Mouse (Mus musculus) cerebellum, postnatal 4 days (tissue): ENCODE data around the gene Osbpl5.
"Not testable (repeated sequence)": the region's sequence is repeated elsewhere in the genome, so short reads cannot be mapped to it uniquely, and the experiment has no call there.

Experiments
- DNase-seq, 2 experiments: peaks; one replicate each; pipeline ENCODE4 v3.0.0; 2022; ENCODE audit warnings: low spot score in 2 of 2, mixed read lengths in 1 of 2

Gene Osbpl5

DNA sequence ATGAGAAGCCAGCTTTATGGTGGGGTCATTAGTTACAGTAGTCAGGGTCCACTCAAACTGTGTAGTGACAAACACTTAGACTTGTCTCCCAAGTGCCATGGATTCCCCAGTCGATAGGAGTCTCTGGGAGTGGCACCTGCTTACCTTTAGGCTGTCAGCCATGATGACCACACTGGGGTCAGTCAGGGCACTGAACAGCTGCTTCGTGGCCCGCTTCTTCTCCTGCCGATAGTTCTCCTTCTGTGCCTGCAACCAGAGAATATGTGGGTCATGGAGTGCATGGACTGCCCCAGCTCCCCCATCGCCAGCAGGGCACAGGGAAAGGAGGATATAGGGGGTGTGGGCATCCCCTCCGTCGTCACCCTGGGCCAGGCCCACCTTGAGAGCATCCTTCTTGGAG is 47.4 kb downstream of the Osbpl5 start:
- no peak for DNase-seq

DNA sequence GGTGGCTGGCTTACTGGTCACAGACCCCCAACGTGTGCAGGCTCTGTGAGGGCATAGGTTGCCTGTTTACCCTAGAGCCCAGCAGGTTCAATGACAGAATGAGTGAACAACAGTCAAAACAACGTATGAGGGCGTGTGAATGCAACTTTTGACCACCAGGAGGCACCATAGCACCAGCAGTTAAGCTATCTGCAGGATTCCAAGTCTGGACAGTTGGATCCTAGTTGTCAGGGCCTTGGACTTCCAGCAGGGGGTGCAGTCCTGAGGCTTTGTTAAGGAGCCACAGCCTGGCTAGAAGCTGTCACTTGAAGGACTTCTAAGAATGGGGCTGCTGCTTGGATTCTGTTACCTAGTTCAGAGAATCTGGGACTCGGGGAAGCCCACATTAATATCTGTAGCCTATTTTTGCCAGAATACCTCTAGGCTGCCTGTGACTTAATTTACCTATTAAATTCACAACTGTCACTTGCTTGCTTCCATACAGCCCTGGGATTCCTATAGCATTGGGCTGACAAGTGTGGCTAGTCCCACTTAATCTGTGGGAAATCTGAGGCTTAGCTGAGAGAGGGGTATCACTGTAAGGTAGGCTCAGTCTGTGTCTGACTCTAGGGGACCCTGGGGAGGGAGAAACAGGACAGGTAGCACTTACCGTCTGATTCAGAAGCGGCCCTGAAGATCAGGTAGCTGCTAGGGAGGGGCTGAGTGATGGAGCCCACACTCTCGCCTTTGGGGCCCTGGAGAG is 49.9 kb downstream of the Osbpl5 start:
- DNase-seq: peak; percentile 91 to 96

GRCm38 (mm10) chr7:143696140-143696539 is 60.6 kb downstream of the Osbpl5 start:
- peak in 1 of 2 experiments; percentile 30 for DNase-seq

DNA sequence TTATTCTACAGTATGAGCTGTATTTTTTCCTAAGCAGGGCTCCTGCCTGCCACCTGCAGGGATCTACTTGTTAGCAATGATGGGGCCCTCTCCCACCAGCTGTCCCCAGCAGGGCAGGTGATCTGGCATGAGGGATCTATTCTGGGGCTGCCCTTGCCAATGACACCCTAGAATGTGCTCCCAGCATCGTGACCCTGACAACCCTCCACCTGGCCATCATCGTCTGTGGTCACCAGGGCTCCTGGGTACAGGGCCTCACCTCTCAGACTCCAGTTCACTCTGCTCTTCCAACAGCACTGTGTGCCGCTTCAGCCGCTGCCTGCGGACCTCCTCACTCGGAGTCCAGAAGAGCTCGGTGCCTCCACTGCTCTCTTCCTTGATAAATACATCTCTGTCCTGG is 62.2 kb downstream of the Osbpl5 start:
- no peak for DNase-seq

- DNase-seq: no peak
Observed at GRCm38 (mm10) chr7:143692746-143693510, 63.9 kb downstream of the Osbpl5 start.

DNA sequence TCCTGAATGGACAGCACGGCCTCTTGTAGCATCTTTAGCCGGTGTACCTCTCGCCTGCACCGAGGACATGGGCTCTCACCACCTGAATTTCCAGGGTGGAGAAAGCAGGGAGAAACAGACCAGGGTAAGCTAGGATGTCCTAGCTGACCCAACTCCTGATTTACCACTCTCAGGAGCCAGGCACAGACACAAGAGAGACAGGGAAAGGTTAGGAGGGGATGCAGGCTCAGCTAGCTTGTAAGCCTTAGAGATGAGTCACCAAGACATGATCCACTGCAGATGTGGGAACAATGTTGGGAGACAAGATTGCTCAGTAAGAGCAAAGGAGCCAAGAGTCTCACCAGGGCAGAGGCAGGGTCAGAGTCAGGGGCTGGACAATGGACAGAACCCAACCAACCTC is 64.9 kb downstream of the Osbpl5 start:
- peak in 1 of 2 experiments; percentile 6 for DNase-seq

DNA sequence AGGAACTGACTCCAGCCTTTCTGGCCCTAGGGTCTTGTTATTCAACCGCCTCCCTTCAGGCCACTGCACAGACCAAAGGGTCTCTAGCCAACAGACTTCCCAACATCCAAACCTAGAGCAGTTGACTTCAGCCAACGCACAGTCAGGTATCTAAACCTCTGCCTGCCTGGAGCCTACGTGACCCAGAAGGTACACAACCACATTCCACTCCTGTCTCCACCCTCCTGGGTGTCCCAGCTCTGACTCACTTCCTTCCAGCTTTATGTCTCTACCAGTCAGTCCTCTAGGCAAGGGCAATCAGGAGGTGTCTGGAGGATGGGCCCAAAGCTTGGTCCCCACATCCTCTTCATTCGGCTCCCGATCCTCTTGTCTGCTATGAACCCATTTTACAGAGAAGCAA is 65.6 kb downstream of the Osbpl5 start:
- DNase-seq: no peak

- no peak for DNase-seq
Observed at GRCm38 (mm10) chr7:143689946-143690345, 66.8 kb downstream of the Osbpl5 start.

DNA sequence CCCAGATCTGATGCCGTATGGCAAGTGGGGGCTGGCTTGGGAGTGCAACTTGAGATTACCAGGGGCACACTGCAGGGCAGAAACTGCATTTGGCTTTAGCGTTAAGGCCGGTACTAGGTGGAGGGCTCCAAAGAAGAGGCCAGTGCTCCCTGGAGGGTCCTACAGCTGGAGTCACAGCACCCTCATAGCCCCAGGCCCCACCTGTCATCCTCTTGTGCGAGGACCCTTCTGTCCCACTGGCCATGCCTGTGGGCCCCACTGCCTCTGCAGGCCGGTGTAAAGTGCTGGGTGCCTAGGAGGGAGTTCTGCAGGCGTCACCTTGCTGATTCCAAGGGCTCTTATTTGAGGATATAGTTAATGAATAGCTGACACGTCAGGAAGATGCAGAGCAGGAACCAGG is 67.3 kb downstream of the Osbpl5 start:
- DNase-seq: no peak

- DNase-seq: not testable (repeated sequence)
Observed at GRCm38 (mm10) chr7:143686676-143687075, 70.1 kb downstream of the Osbpl5 start.

DNA sequence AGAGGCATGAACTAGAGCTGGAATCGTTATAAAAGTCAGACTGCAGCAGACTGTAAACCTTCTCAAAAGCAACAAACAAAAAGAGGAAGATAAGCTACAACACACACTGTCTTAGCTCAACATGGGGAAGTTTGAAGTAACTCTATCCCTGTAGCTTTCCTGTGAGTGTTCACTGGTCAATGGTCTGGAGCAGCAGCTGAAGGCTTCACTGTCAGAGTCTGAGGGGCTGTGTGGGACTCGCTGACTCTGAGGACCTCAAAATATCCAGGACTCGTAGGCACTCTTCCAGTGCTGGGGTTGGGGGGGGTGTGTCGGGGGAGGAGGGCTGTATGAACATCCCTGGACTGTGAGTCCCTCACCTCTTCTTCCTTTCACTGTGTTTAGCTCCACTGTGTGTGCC is 70.6 kb downstream of the Osbpl5 start:
- DNase-seq: not testable (repeated sequence)

- peak in 1 of 2 experiments; percentile 38 for DNase-seq
Observed at GRCm38 (mm10) chr7:143685359-143686067, 71.3 kb downstream of the Osbpl5 start, which contains the start of gene Tnfrsf23. TSS of gene Tnfrsf23 (minus strand) at chr7:143685872.

- DNase-seq: not testable (repeated sequence)
Observed at GRCm38 (mm10) chr7:143684569-143684968, 72.2 kb downstream of the Osbpl5 start.

GRCm38 (mm10) chr7:143681566-143681965 is 75.2 kb downstream of the Osbpl5 start:
- no peak for DNase-seq

GRCm38 (mm10) chr7:143680836-143681235 is 75.9 kb downstream of the Osbpl5 start:
- DNase-seq: not testable (repeated sequence)

GRCm38 (mm10) chr7:143679650-143680049 is 77.1 kb downstream of the Osbpl5 start:
- DNase-seq: not testable (repeated sequence)

DNA sequence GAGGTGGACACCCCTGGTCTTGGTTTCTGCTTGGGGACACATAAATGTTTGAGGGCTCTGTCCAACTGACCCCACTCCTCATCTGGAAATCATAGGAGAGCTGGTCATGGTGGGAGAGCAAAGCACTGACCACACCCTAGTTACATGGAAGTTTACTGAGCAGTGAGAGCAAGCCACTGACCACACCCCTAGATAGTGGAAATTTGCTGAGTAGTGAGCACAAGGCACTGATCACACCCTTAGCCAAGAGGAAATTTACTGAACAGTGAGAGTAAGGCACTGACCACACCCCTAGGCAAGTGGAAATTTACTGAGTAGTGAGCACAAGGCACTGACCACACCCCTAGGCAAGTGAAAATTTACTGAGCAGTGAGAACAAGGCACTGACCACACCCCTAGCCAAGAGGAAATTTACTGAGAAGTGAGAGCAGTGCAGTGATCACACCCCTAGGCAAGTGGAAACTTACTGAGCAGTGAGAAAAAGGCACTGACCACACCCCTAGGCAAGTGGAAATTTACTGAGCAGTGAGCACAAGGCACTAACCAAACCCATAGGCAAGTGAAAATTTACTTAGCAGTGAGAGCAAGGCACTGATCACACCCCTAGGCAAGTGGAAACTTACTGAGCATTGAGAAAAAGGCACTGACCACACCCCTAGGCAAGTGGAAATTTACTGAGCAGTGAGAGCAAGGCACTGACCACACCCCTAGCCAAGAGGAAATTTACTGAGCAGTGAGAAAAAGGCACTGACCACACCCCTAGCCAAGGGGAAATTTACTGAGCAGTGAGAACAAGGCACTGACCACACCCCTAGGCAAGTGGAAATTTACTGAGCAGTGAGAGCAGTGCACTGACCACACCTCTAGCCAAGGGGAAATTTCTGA is 90.1 kb downstream of the Osbpl5 start:
- no peak for DNase-seq

- DNase-seq: no peak
Observed at GRCm38 (mm10) chr7:143663470-143663869, 93.3 kb downstream of the Osbpl5 start.

- no peak for DNase-seq
Observed at GRCm38 (mm10) chr7:143660797-143661196, 96.0 kb downstream of the Osbpl5 start.

DNA sequence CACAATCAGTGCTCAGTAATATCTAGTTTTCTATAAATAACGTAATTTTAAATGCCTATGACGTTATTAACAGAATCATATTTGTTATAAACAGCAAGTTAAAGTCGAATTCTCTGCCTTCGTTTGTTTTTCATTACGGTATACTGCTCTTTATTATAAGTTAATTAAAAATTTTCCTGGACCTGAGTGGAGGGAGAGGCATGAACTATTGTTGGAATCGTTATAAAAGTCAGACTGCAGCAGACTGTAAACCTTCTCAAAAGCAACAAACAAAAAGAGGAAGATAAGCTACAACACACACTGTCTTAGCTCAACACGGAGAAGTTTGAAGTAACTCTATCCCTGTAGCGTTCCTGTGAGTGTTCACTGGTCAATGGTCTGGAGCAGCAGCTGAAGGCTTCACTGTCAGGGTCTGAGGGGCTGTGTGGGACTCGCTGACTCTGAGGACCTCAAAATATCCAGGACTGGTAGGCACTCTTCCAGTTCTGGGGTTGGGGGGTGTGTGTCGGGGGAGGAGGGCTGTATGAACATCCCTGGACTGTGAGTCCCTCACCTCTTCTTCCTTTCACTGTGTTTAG is 106.9 kb downstream of the Osbpl5 start:
- DNase-seq: not testable (repeated sequence)
